Mouse (Mus musculus) bone marrow macrophage, adult 2 months (primary cell): Measurements from ENCODE around the gene Tnni3. TPM values are rescaled to one million over a fixed set of nuclear protein-coding genes. Genes with fewer than 3 reads are reported as not detected.
"Not testable (repeated sequence)": the region's sequence is repeated elsewhere in the genome, so short reads cannot be mapped to it uniquely, and the experiment has no call there.

Experiments used
- H3K27ac ChIP-seq: 2 replicates; pipeline ENCODE4 v1.5.1; 2012; ENCODE audit warnings: low read depth, low read length; ENCODE audit not compliant: insufficient read depth
- H3K4me1 ChIP-seq: 2 replicates; pipeline ENCODE4 v1.6.1; 2012; ENCODE audit warnings: low read length; ENCODE audit not compliant: control insufficient read depth, insufficient read depth
- H3K4me3 ChIP-seq: 2 replicates; pipeline ENCODE4 v1.5.1; 2012; ENCODE audit warnings: mild to moderate bottlenecking, low read length, moderate library complexity; ENCODE audit not compliant: insufficient read depth
- CTCF ChIP-seq: IDR thresholded peaks from 2 replicates; pipeline ENCODE4 v1.5.1; 2012; ENCODE audit warnings: low read depth, mild to moderate bottlenecking, low read length, moderate library complexity
- POLR2A ChIP-seq: IDR thresholded peaks from 2 replicates; pipeline ENCODE4 v1.6.1; 2012; ENCODE audit warnings: mild to moderate bottlenecking, low read depth, low read length, borderline replicate concordance
- polyA plus RNA-seq: library from polyadenylated mRNA; stranded (reverse); fragments of >200 nt; gene quantifications from 2 replicates; pipeline ENCODE4 v1.2.4, GENCODE M21; 2012; ENCODE audit not compliant: missing spikeins, insufficient read depth, insufficient read length

The Tnni3 gene
- polyA plus RNA-seq, 1 experiment = 12.3 TPM

- Histone ChIP-seq H3K27ac (no peak overlapping the region), H3K4me1 (no peaks in the 10 kb centered on the region), H3K4me3 (no peak overlapping the region)
- no peak for TF ChIP-seq CTCF
Measured at GRCm38 (mm10) chr7:4539019-4539418, 15.0 kb upstream of the Tnni3 start.

GRCm38 (mm10) chr7:4537181-4537580, 13.2 kb upstream of the Tnni3 start:
- TF ChIP-seq CTCF (no peak), POLR2A (no peak)
- H3K4me1 ChIP-seq = no peaks in the 10 kb centered on the region
- no peak overlapping the region for H3K4me3 ChIP-seq

GRCm38 (mm10) chr7:4536369-4536768, 12.3 kb upstream of the Tnni3 start:
- TF ChIP-seq CTCF (no peak), POLR2A (no peak)
- Histone ChIP-seq H3K4me1 (no peaks in the 10 kb centered on the region), H3K27ac (no peak overlapping the region), H3K4me3 (no peak overlapping the region)

More at GRCm38 (mm10) chr7:4537181-4537580, 13.2 kb upstream of the Tnni3 start:
- no peak overlapping the region for H3K27ac ChIP-seq

GRCm38 (mm10) chr7:4532005-4532729, 8.1 kb upstream of the Tnni3 start, which contains the start of gene Dnaaf3:
Gene Dnaaf3, minus strand, starts transcription at chr7:4532453.
- H3K4me3 ChIP-seq = peak within 1 kb of the TSS; percentile 23
- no peak within 1 kb of the TSS for H3K27ac ChIP-seq
- TF ChIP-seq POLR2A = no peak
- TF ChIP-seq CTCF = no peak
- H3K4me1 ChIP-seq = peaks cover 8% of the 10 kb centered on the region

- H3K27ac ChIP-seq, H3K4me3 ChIP-seq: not testable (repeated sequence)
- peaks cover 12% of the 10 kb centered on the region for H3K4me1 ChIP-seq
Measured at GRCm38 (mm10) chr7:4530166-4530565, 6.1 kb upstream of the Tnni3 start.

- TF ChIP-seq POLR2A (no peak), CTCF (no peak)
- no peak overlapping the region for H3K27ac ChIP-seq
- no peak overlapping the region; the same call in 1 of the 2 replicates for H3K4me3 ChIP-seq
- H3K4me1 ChIP-seq = peaks cover 12% of the 10 kb centered on the region
Measured at GRCm38 (mm10) chr7:4527302-4527689, 3.3 kb upstream of the Tnni3 start.

GRCm38 (mm10) chr7:4526341-4527301, 2.6 kb upstream of the Tnni3 start:
- peak overlapping the region; percentile 42 for H3K27ac ChIP-seq

GRCm38 (mm10) chr7:4523205-4524130, 561 bp downstream of the Tnni3 start:
- no peak overlapping the region for H3K27ac ChIP-seq
- H3K4me1 ChIP-seq = peaks cover 12% of the 10 kb centered on the region
- TF ChIP-seq CTCF (no peak), POLR2A (no peak)
- no peak overlapping the region for H3K4me3 ChIP-seq

More at GRCm38 (mm10) chr7:4526341-4527301, 2.6 kb upstream of the Tnni3 start:
- H3K4me1 ChIP-seq = peaks cover 12% of the 10 kb centered on the region
- peak overlapping the region; percentile 49 for H3K4me3 ChIP-seq
- TF ChIP-seq CTCF = no peak
- TF ChIP-seq POLR2A = no peak

GRCm38 (mm10) chr7:4522292-4522691, 1.7 kb downstream of the Tnni3 start:
- no peak overlapping the region for H3K27ac ChIP-seq
- no peak overlapping the region for H3K4me3 ChIP-seq
- peaks cover 11% of the 10 kb centered on the region for H3K4me1 ChIP-seq
- no peak for TF ChIP-seq POLR2A
